Mouse (Mus musculus) MEL (cell line): Measurements from ENCODE around the gene Mydgf.

Experiments
- CTCF ChIP-seq, 3 experiments: IDR thresholded peaks in 2 of 3; conservative IDR thresholded peaks in 1 of 3; 2 replicates each; pipeline ENCODE4 v1.5.1; 2011 to 2012; ENCODE audit warnings: low read length in 3 of 3, low read depth in 2 of 3, mild to moderate bottlenecking in 2 of 3, improper control_type of control experiment in 1 of 3, inconsistent platforms in 1 of 3, mixed read lengths in 1 of 3, moderate library complexity in 1 of 3; ENCODE audit not compliant: control insufficient read depth in 1 of 3, insufficient read depth in 1 of 3, poor library complexity in 1 of 3, severe bottlenecking in 1 of 3
- ZKSCAN1 ChIP-seq: IDR thresholded peaks from 2 replicates; pipeline ENCODE4 v1.6.1; 2012; ENCODE audit warnings: low read depth, mild to moderate bottlenecking, inconsistent platforms, low read length, improper control_type of control experiment, moderate library complexity

GRCm38 (mm10) chr17:56226566-56226965 is 42.8 kb upstream of the Mydgf start:
- TF ChIP-seq CTCF (IDR thresholded peaks at IDR 0.05 in 2 of 3, conservative IDR thresholded peaks at IDR 0.05 in 1 of 3; ENCODE audit: control insufficient read depth in 1 of 3, insufficient read depth in 1 of 3, low read depth in 2 of 3, low read length in 3 of 3, poor library complexity in 1 of 3, severe bottlenecking in 1 of 3) (no peak), ZKSCAN1 (no peak)
